Mouse (Mus musculus) spleen, adult 2 months (tissue): Measurements from ENCODE around the gene Ubiad1.

Source experiments
- CTCF ChIP-seq: fragments of 200-500 bp; IDR thresholded peaks from 2 replicates; pipeline ENCODE4 v1.5.1; 2011; ENCODE audit warnings: mild to moderate bottlenecking, inconsistent platforms; ENCODE audit not compliant: insufficient read depth, insufficient read length, insufficient replicate concordance; ENCODE audit errors: extremely low read depth
- POLR2A ChIP-seq: fragments of 200-500 bp; IDR thresholded peaks from 2 replicates; pipeline ENCODE4 v1.6.1; 2011; ENCODE audit warnings: low read depth, low read length, inconsistent platforms

DNA sequence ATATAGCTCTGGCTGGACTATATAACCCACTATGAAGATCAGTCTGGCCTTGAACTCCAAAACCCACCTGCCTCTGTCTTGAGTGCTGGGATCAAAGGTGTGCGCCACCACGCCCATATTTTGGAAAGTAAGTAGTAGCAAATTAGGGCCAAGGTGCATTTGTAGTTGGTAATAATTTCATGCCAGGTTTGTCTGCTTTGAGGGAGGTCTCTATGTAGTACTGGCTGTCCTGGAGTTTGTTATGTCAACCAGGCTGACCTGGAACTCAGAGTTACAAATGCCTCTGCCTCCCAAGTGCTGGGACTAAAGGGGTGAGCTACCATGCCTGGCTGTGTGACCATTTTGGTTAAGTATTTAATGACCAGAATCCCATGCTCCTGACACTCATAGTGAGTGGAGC, 35.7 kb upstream of the Ubiad1 start:
- TF ChIP-seq CTCF (no peak), POLR2A (no peak)
